Mouse (Mus musculus) neural tube, embryonic 10.5 days (tissue): ENCODE data around the gene Gm5741.

Experiments used
- DNase-seq: peaks from one replicate; pipeline ENCODE4 v3.0.0-alpha.2; 2017; ENCODE audit warnings: low spot score; ENCODE audit errors: extremely low spot score

Gene Gm5741

DNA sequence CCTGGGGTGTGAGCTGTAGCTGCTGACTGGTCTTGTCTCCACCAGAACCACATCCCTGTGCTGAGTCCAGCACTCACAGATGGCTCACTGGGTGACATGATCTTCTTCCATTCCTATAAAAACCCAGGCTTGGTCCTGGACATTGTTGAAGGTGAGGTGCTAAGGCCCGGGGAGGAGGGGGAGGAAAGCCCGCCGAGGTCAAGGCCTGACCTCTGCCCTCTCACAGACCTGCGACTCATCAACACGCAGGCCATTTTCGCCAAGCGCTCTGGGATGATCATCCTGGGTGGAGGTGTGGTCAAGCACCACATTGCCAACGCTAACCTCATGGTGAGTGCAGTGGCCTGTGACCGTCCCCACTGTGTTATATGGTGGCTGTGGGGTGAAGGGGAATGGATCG, 6.4 kb upstream of the Gm5741 start:
- DNase-seq = no peak

DNA sequence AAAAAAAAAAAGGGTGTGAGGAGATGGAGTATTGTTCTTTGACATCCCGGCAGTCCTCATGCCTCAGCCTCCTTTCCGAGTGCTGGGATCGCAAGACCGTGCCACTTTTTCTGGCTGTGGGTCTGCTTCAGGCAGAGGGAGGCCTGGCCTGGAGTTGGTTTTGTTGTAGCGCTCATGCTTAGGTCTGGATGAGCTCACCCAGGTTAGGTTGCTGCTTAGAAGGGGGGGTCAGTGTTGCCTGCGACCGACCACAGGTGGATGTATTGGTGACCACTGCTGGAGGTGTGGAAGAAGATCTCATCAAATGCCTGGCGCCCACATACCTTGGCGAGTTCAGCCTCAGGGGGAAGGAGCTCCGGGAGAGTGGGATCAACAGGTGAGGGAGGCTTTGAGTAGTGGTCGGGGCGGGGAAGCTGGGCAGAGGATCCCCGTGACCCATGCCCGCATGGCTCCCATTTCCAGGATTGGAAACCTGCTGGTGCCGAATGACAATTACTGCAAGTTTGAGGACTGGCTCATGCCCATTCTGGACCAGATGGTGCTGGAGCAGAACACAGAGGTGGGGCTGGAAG, 5.3 kb upstream of the Gm5741 start:
- DNase-seq = no peak

DNA sequence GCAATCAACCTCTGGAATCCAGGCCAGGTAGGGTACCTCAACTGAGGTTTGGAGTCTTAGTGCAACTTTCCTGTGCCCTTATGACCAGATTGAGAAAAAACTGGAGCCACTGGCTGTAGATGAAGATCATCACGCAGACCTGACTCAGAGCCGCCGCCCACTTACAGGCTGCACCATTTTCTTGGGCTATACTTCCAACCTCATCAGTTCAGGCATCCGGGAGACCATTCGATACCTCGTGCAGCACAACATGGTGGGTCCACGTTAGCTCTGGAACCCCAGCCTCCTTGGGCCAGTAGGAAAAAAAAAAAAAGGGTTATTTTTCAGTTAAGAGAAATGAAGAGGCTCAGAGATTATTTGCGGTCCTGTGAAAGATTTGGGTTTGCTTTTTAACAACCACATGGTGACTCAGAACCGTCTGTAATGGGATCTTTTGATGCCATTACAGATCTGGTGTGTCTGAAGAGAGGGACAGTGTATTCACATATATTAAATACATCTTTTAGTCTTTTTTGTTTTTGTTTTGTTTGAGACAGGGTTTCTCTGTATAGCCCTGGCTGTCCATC, 4.7 kb upstream of the Gm5741 start:
- DNase-seq = no peak

DNA sequence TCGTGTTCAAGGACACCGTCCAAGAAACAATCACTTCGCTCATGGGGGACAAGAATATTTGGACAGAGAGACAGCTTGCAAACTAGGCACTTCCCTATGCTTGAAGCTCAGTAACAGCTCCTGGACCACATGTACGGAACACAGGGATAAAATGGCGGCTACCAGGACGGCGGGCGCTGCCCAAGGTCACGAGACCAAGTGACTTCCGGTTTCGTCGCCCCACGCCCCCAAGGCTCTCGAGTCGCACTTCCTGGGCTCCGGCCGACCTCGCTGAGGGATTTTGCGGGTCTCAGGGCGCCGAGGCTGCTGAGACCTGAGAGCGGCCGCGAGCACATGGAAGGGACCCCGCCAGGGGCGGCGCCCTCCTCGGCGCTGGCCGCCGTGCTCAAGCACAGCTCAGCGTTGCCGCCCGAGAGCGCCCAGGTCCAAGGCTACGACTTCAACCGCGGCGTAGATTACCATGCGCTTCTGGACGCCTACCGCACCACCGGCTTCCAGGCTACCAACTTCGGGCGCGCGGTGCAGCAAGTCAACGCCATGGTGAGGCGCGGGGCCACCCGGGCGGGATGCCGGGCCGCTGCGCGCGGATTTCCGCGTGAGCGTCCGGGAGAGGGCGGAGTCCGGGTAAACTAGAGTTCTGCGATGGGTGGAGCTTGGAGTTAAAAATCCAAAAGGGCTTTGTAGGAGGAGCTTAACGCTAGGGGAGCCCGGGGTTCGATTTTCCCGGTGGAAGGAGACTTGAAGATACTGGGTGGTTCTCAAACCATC, 3.9 kb upstream of the Gm5741 start, which contains the start of gene Dhps:
Gene Dhps (plus strand): TSS at position 244 of the 768 bp plus-strand sequence.
- DNase-seq = peak; percentile 87

DNA sequence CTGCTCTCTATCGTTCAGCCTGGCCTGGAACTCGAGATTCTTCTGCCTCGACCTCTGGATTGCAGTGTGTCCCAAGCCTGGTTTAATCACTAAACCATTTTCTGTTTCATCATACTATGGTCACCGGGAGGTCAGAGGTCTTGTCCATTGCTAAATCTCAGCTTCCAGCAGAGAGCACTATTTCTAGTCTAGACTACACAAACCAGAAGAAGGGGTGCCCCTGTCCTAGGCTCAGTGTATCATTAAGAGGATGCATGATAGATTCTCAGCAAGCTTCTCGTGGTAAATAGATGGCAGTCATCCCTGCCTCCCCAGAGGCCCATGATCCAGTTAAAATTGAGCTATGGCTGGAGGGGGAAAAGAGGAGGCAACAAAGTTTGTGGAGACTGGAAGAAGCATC, 3.3 kb upstream of the Gm5741 start:
- DNase-seq = peak; percentile 45

DNA sequence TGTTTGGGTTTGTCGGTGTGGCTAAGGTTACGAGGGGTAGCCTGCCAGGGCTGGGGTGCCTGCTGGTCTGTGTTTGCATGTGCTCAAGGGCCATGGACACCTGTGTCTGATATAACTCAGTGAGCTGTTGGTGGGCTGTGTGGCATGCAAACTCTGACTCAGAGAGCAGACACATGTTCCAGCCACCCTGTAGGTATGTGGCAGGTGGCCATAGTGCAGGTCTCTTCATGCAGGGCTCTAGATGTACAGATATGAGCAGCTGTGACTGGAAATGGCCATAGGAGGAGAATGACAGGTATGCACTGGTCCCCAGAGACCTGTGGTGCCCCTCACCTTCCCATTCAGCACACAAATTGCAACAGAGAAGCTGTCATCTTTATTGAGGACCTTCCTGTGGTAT, 627 bp downstream of the Gm5741 start:
- DNase-seq = no peak

DNA sequence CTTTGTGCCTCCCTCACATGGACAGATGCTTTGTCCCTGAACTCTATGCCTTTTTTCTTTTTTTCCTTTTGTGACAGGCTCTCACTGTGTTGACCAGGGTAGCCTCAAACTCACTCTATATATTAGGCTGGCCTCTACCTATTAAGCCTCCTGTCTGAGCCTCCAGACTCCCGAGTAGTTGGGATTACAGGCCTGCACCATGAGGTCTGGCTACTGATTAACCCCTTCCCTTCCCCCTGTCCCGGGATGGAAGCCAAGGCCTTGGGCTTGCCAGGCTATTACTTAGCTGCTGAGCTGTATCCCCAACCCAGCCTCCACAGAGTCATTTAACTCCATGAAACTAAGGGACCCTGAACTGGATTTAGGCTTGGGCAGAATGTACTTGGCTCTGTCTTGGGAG, 2.6 kb downstream of the Gm5741 start:
- no peak for DNase-seq

DNA sequence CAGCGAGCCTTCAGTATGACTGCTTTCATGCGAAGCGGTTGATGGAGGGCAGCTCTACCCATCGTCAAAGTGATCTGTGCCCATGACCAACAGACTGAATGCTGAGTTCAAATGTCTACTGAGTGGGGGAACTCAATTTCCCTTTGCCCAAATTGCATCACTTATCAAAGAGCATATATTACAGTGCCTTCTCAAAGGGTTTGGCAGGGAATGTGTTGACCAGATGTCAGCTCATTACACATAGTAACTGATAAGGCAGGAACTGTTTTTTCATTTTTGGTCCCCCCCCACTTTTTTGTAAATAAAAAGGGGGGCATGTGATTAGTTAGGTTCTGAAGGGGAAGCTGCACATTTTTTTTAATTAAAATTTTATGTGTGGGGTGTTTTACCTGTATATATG, 5.2 kb downstream of the Gm5741 start:
- no peak for DNase-seq

DNA sequence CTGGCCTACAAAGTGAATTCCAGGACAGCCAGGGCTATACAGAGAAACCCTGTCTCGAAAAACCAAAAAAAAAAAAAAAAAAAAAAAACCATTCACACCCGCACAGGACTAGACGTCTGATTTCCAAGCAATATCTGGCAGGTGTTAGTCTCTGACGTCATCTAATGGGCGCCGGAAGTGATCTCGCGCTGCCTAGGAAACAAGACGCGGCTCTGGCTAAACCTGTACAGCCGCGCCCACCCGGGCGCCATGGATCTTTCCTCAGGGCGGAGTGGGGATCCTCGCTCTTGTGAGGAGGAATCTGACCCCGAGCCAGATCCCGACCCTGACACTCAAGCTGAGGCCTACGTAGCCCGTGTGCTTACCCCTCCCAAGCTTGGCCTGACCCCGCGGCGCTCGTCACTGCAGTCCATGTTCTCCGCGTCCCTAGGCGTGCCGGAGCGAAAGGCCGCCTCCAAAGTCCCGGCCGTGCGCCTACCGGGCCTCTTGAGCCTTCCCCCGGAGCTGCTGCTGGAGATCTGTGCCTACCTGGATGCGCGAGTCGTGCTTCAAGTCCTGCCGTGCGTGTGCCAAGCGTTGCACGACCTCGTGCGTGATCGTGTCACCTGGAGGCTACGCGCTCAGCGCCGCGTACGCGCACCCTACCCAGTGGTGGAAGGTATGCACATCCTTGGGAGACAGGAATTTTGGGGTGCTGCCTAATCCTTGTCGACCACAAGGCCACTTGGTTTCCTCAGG, 7.7 kb downstream of the Gm5741 start, which contains the start of gene Fbxw9:
Gene Fbxw9 (plus strand): TSS at position 177 of the 738 bp plus-strand sequence.
- peak; percentile 91 for DNase-seq

DNA sequence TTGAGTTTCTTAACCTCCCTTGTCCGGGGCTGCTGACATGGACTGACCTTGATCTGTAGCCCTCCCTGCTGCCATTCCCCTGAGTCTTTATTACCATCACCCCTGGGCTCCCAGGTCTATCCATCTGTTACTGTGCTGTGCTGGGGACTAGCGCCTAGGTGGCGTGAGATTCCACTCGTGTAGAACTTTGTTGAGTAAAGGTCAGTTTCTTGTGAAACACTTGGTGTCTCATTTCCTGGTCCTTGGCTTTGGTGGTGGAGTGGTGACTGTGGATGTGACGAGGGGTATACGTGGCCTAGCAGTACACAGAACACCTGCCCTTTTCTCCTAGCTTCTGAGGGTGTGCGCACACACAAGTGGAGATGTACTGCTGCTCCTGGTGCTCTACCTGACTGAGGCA, 10.4 kb downstream of the Gm5741 start:
- no peak for DNase-seq

DNA sequence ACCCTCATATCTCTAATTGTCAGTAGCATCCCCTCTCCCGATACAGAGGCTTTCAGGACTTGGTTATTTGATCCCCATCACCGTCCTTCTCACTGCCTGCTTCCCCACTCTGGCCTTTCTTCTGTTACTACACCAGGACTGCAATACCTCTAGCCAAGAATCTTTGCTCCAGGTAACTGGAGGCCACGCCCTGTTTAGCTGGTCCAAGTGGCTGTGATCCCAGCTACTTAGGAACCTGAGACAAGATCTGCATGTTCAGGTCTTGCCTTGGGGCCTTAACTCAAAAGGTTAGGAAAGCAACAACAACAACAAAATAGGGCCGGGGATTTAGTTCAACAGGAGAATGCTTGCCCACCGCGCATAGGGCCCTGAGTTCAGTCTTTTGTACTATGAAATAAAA, 24.2 kb downstream of the Gm5741 start:
- no peak for DNase-seq

DNA sequence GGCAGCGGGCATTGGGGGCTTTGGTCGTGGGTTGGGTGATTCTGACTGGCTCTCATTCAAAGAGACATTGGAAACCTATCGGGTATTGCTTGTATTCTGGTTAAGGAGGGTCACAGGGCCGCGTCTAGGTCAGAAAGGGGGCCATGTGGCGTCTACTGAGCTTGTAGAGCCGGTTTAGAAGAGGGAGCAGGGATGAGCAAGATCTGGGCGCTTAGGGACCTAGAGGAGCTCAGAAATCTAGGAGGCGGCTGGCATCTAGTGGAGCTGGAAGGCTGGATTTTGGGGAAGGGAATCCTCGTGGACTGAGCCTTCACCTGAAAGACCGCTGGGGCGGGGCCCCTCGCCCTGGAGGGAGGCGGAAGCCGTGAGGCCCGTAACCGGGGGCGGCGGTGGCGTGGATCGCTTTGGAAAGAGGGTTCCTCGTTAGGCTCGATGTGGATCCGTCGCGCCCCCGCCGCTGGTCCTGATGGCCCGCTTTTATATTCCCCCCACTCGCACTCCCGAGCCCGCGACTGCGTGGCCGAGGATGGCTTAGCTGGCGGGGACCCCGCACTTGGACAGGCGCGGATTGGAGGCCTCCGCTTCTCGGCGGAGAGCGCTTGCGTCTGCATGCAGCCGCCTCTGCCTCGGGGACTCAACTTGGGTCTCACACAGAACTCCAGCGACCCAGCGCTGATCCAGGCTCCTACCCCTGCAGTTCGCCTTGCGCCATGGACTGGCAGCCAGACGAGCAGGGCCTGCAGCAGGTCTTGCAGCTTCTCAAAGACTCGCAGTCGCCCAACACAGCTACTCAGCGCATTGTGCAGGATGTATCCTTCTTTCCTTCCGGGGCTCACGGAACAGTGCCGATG, 29.9 kb downstream of the Gm5741 start:
- DNase-seq = peak; percentile 65

DNA sequence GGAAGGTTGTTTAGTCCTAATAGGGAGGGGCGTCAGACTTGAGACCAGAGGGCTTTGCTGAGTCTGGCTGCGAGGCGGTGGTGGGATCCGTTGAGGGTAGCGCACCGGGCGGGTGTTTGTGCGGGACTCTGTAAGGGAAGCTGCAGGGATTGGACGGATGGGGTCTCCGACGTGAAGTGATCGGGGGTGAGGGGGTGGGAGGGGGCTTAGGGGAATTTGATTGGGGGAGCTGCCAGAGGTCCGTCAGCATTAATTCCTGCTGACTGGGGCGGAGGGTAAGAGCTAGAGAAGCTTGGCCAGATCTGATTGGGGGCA, 30.5 kb downstream of the Gm5741 start:
- no peak for DNase-seq

DNA sequence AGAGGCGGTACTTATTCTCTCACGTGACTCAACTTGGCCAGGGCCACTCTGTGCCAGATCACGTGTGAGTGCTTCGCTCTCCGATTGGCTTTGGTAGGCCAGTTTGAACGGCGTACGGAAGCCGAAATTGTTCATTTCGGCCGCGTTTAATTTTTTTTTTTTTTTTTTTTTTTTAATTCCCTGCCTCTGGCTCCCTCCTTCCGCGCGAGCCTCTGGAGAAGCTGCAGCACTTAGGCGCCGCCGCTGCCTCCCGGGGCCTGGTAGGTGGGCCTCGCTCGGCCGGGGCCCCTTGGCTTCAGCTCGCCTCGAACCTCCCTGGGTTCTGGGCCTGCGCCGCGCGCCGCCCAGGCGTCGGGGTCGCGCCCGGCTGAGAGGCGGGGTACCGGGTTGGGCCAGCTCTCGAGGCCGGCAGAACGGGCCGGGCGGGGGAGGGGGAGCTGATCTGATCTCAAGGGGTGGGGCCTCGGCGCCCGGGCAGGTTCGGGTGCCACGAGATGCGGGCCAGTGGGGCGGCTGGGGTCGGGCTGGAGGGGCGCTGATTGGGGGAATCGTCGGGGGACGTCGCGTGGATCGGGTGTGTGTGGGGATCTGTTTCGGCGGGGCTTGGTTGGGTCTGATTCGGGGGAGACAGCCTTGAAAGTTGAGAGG, 30.9 kb downstream of the Gm5741 start, which contains the start of gene Tnpo2:
Gene Tnpo2 (plus strand): TSS at position 198 of the 648 bp plus-strand sequence.
- peak; percentile 90 for DNase-seq

DNA sequence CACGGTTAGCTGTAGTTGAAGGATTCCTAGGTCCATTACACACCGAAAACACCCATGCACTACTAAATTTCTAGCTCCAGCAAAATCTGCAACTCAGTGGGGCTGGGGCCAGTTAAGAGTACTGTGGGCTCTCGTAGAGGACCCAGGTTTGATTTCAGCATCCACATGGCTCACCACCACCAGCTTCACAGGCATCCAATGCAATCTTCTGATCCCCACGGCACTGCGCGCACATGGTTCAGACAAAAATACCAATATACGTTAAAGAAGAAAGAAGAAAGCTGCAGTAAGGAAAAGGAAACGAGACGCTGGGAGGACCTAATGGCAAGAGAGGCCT, 31.4 kb downstream of the Gm5741 start:
- DNase-seq = no peak

DNA sequence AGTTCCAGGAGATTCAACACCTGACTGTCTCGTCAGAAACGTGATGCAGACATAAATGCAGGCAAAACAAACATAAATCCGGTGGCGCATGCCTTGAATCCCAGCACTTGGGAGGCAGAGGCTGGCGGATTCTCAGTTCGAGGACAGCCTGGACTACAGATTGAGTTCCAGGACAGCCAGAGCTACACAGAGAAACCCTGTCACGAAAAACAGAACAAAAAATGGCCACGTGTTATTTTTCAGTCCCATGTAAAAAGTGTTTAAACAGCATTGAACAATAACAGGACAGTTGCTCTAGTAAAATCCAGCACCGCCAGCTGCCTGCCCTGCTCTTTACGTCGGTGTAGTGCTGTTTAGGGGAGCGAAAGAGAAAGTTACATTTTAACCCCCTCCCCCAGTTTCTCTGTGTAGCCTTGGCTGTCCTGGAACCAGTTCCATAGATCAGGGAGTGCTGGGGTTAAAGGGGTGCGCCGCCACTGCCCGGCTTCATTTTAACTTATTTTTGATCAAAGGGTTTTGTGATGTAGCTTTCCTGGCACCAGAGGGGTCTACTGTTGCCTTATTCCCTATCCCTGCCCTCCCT, 32.0 kb downstream of the Gm5741 start:
- peak; percentile 42 for DNase-seq

DNA sequence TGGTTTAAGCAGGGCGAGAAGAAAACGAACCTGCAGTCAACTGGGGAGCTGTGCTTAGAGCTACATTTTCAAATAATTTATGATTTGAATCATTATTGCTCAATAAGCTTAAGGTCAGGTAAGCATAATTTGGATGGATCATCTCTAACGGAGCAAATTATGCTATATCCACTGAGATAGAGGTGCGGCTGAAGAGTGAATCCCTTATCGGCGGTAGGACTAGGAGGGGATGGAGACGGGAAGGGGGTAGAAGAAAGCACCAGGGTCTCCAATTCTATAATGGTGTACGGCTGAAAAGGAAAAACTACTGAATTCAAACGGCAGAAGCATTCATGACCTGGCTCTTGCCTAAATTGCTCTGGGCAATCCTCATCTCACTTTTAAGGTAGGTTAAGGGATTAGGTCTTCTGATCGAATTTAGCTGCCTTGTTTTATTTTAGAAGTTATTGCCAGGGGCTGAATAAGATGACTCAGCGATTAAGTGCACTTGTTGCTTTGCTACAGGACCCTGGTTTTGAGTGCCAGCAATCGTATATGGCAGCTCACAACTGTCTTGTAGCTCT, 32.5 kb downstream of the Gm5741 start:
- peak; percentile 24 for DNase-seq

DNA sequence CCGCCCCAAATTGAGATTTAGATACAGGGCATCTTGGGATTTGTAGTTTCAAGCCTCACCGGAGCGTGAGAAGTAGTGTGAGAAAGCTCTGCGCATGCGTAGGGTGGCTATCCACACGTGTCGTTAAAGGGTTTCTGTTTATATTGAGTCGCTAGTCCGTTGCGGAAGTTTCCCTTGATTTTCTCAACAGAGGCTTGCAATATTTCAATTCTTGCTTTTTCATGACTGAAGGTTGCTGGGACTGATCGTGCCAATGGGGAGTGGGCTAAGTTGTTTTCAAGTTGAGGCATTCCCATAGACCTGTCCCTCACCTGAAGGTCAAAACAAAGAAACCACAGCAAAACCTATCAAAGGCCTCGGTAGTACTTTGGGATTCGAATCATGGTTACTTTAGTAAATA, 33.0 kb downstream of the Gm5741 start:
- peak; percentile 73 for DNase-seq

DNA sequence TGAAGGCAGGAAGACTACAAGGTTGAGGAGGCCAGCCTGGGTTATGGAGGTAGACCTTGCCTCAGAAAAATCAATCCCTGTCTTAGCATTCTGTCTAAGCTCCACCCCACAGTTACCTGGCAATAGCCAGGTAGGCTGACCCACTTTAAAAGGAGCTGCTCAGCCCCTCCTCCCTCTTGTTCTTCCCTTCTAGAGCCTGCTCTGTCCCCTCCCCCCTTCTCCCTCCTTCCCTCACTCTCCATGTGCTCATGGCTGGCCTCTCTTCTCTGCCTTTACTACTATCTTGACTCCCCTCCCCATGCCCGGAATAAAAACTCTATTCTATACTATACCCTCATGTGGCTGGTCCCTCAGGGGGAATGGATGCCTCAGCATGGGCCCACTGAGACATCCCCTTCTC, 33.9 kb downstream of the Gm5741 start:
- no peak for DNase-seq
